Mouse (Mus musculus) heart, embryonic 14.5 days (tissue): ENCODE results near the gene Tbcc. TPM values are rescaled to one million over a fixed set of nuclear protein-coding genes. Genes with fewer than 3 reads are reported as not detected.

Experiments
- ATAC-seq: fragments of 200-750 bp; cut with Nextera tagmentation; 2 replicates; pipeline ENCODE4 v1.8.0; 2017; ENCODE audit warnings: low read depth, moderate TSS enrichment; ENCODE audit not compliant: insufficient number of reproducible peaks, insufficient read depth, low FRiP score
- H3K27ac ChIP-seq, 2 experiments: fragments of 200-500 bp in 1 of 2; fragments of 300-500 bp in 1 of 2; sonication (generic) in 1 of 2; replicated peaks in 1 of 2; 2 replicates each; pipeline ENCODE4 v1.5.1; 2012 to 2014; ENCODE audit warnings: low read depth in 2 of 2, low read length in 2 of 2, control low read depth in 1 of 2, mild to moderate bottlenecking in 1 of 2, mixed read lengths in 1 of 2; ENCODE audit not compliant: control insufficient read depth in 1 of 2, insufficient read depth in 1 of 2
- H3K27me3 ChIP-seq: fragments of 300-500 bp; sonication (generic); 2 replicates; pipeline ENCODE4 v1.6.1; 2014; ENCODE audit warnings: mild to moderate bottlenecking, low read length, control low read depth; ENCODE audit not compliant: control insufficient read depth, insufficient read depth
- H3K36me3 ChIP-seq: fragments of 300-500 bp; sonication (generic); 2 replicates; pipeline ENCODE4 v1.6.1; 2014; ENCODE audit warnings: mild to moderate bottlenecking, control low read depth, low read length, mixed read lengths; ENCODE audit not compliant: control insufficient read depth, insufficient read depth
- H3K4me1 ChIP-seq, 2 experiments: fragments of 200-500 bp in 1 of 2; fragments of 300-500 bp in 1 of 2; sonication (generic) in 1 of 2; 2 replicates each; pipeline ENCODE4 v1.6.1; 2012 to 2014; ENCODE audit warnings: low read length in 2 of 2, control low read depth in 1 of 2, mixed read lengths in 1 of 2; ENCODE audit not compliant: control insufficient read depth in 2 of 2, insufficient read depth in 2 of 2
- H3K4me2 ChIP-seq: fragments of 300-500 bp; sonication (generic); 2 replicates; pipeline ENCODE4 v1.6.1; 2014; ENCODE audit warnings: mild to moderate bottlenecking, low read length
- H3K4me3 ChIP-seq, 2 experiments: fragments of 200-500 bp in 1 of 2; fragments of 300-500 bp in 1 of 2; sonication (generic) in 1 of 2; 2 replicates each; pipeline ENCODE4 v1.5.1; 2012 to 2014; ENCODE audit warnings: low read length in 2 of 2, mild to moderate bottlenecking in 2 of 2, control low read depth in 1 of 2, low read depth in 1 of 2, moderate library complexity in 1 of 2; ENCODE audit not compliant: control insufficient read depth in 1 of 2, insufficient read depth in 1 of 2
- H3K9ac ChIP-seq: fragments of 300-500 bp; sonication (generic); 2 replicates; pipeline ENCODE4 v1.6.1; 2014; ENCODE audit warnings: mild to moderate bottlenecking, low read length
- H3K9me3 ChIP-seq: fragments of 300-500 bp; sonication (generic); 2 replicates; pipeline ENCODE4 v1.6.1; 2016; ENCODE audit warnings: low read length, control low read depth; ENCODE audit not compliant: control insufficient read depth
- WGBS: fragments of 180-500 bp; shearing (Covaris S2); extraction: QIAGEN DNeasy Blood & Tissue Kit; methylation state at CpG from one replicate; pipeline ENCODE4 v1.1.7; 2014; 5-methylcytosine and 5-hydroxymethylcytosine counted together
- polyA plus RNA-seq: library from polyadenylated mRNA; unstranded; fragments of >200 nt; fragmentation: Nextera tagmentation; extraction: Ambion mirVana; gene quantifications from 2 replicates; pipeline ENCODE4 v1.2.1, GENCODE M21; 2014

Tbcc gene
- polyA plus RNA-seq, 1 experiment from 2014 or later = 54.7 TPM

DNA sequence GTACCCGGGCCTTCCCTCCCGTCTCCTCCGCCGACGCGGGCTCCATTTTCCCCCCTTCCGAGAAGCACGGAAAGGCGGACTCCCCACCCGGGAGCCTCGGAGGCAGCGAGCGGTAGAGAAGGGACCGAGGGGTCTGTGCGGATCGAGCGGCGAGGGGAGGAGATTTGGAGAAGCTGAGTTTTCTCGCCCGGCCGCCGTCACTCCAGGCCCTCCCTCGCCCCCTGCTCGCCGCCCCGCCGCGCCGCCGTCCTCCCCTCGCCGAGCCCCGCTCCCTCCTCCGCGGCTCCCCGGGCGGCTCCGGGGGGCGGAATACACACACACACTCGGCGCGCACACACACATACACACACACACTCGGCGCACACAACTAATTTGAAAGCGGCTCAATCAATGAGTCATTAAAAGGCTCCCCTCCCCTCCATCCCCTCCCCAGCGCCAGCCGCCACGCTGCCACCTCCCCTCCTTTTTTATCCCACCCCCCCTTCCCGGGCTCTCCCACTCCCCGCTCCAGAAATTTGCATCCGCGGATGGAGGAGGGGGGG lies 33.1 kb upstream of the Tbcc start:
- H3K4me2 ChIP-seq = peak overlapping the region; percentile 76
- peak; percentile 66 for ATAC-seq
- no peaks in the 10 kb centered on the region for H3K9me3 ChIP-seq
- H3K4me3 ChIP-seq = peak overlapping the region; percentile 63 to 99
- H3K27me3 ChIP-seq = no peaks in the 10 kb centered on the region
- H3K4me1 ChIP-seq = peaks cover 21 to 34% of the 10 kb centered on the region in 2 experiments
- no peaks in the 10 kb centered on the region for H3K36me3 ChIP-seq
- H3K27ac ChIP-seq = peak overlapping the region; percentile 99 to 100
- WGBS = 0% methylated on average over 41 of the region's 52 CpGs
- peak overlapping the region; percentile 96 for H3K9ac ChIP-seq

DNA sequence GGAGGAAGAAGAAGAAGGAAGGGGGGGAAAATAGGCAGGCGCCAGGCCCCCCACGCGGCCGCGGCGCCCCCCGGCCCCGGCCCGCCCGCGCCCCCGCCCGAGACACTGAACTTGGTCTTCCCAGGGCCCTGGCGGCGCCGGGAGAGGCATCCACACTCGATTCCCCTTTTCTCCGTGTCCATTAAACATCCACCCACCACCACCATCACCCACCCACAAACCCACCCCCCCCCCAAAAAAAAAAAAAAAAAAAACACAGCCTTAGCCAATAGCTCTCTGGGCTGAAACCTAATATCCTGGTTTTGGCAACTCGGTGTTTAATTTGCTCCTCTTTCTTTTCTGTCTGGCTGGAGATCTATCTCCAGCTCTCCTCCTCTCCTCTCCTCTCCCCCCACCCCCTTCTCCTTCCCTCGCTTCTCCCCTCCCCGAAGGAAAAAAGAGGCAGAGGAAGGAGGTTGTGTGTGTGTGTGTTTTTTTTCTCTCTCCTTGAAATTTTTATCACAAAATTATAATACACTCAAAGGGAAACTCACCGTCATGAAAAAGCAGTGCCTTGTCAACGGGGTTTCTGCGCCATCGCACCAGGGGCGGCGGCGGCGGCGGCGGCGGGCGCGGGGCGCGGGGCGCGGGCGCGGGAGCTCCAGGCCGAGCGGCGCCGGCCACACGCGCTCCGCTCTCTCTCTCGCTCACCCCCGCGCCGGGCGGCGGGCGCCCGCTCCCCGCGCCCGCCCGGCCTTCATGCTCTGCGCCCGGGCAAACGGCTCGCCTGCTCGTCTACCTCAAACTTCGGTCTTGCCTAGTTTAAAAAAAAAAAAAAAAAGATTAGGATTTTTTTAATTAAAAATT lies 32.4 kb upstream of the Tbcc start, which contains the start of gene Bicral:
Gene Bicral (minus strand): TSS at position 580 of the 846 bp plus-strand sequence.
- Histone ChIP-seq H3K27me3 (no peaks in the 10 kb centered on the region), H3K4me2 (peak within 1 kb of the TSS; percentile 76), H3K4me1 (peaks cover 16 to 27% of the 10 kb centered on the region in 2 experiments), H3K9me3 (no peaks in the 10 kb centered on the region), H3K27ac (peak within 1 kb of the TSS; percentile 99 to 100), H3K4me3 (peak within 1 kb of the TSS; percentile 63 to 99), H3K36me3 (no peaks in the 10 kb centered on the region), H3K9ac (peak within 1 kb of the TSS; percentile 96)
- under 1% methylated on average over 57 of the region's 65 CpGs for WGBS
- ATAC-seq = peak; percentile 28

DNA sequence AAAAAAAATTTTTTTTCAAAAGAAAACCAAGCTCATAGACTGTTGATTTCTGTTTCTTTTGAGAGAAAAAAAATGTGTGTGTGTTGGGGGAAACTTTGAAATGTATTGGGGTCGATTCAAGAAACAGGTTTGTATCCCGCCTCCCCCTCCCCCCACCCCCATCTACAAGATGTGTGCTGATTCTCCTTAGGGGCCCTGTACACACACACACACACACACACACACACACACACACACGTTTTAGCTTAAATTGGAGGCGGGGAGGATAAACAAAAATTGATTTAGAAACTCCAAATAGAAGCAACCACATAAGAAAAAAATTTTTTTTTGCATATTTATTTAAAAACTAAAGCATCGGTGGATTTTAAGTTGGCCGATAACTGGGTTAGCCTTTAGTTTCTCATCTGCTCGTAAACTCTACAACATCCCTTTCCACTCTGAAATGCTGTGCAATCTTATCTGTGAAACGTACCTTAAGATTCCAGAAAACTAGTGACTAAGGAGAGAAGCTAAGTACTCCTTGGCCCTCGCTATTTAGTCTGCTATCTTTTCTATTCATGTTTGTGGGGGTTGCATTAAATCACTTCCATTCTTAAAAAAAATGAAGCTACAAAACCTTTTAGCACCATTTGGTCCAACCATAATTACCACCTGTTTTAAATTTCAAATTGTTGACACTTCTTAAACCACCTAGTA lies 31.6 kb upstream of the Tbcc start:
- Histone ChIP-seq H3K9ac (peak overlapping the region; percentile 96), H3K27ac (peak overlapping the region in 1 of 2 experiments; percentile 99; a peak in 2 of 4 replicates), H3K4me3 (peak overlapping the region; percentile 63 to 99; a peak in 3 of 4 replicates), H3K4me2 (peak overlapping the region; percentile 58), H3K36me3 (no peaks in the 10 kb centered on the region), H3K4me1 (peaks cover 11 to 20% of the 10 kb centered on the region in 2 experiments), H3K27me3 (no peaks in the 10 kb centered on the region), H3K9me3 (no peaks in the 10 kb centered on the region)
- no peak for ATAC-seq
- 29% methylated on average over 9 of the region's 9 CpGs for WGBS

DNA sequence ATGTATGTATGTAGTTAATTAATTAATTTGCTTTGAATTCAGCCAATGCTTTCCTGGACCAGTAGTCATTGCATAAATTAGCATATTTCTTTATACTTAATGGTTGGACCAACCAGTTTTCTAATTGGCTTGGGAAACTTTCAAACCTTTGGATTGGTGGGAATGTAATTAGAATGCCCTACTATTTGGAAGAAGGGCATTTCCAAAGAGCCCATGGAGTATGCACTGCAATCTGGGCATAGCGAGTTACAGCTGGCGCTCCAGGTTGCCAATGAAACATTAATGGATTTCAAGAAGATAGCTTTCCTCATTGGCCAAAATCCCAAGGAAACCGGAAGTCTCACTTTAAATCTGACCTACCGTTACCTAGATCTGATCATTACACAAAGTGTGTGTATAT lies 30.4 kb upstream of the Tbcc start:
- peaks cover 5 to 8% of the 10 kb centered on the region in 2 experiments for H3K4me1 ChIP-seq
- no peak for ATAC-seq
- no peaks in the 10 kb centered on the region for H3K36me3 ChIP-seq
- H3K27ac ChIP-seq = no peak overlapping the region
- H3K4me3 ChIP-seq = no peak overlapping the region
- 95% methylated on average over 4 of the region's 4 CpGs for WGBS
- H3K9me3 ChIP-seq = no peaks in the 10 kb centered on the region
- no peak overlapping the region for H3K4me2 ChIP-seq
- H3K9ac ChIP-seq = no peak overlapping the region
- H3K27me3 ChIP-seq = no peaks in the 10 kb centered on the region

DNA sequence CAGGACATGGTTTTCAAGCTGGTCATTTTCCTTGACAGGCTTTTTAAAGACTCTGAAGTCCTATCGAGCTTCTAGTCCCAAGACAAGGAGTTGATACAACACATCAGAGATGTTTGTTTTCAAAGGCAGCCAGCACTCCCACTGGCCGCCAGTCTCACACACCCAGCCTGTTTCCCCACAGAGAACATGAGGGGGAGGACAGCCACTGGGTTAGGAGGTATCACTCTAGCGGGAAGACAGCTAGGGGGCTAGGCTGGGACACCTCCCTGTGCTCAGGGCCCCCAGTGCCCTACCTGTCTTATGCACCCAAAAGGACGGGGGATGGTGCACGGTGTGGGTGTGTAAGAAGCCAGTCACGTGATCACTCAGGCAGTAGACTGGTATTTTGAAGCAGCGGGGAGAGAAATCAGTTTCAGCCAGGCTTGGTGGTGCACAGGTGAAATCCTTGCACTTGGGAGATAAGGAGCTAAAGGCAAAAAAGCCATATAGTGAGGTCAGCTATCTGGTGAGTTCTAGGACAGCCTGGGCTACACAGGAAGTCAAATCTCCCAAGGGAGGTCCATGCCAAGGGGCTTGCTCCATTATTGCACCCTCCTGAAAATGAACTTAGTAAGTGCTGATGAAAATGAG lies 25.8 kb upstream of the Tbcc start:
- no peak overlapping the region for H3K4me3 ChIP-seq
- H3K4me2 ChIP-seq = no peak overlapping the region
- H3K27me3 ChIP-seq = no peaks in the 10 kb centered on the region
- no peaks in the 10 kb centered on the region for H3K36me3 ChIP-seq
- H3K9me3 ChIP-seq = no peaks in the 10 kb centered on the region
- H3K27ac ChIP-seq = no peak overlapping the region
- WGBS = 51% methylated on average over 7 of the region's 7 CpGs
- ATAC-seq = no peak
- no peak overlapping the region for H3K9ac ChIP-seq
- H3K4me1 ChIP-seq = peaks cover 0 to 3% of the 10 kb centered on the region in 2 experiments; a peak in 1 of 4 replicates

DNA sequence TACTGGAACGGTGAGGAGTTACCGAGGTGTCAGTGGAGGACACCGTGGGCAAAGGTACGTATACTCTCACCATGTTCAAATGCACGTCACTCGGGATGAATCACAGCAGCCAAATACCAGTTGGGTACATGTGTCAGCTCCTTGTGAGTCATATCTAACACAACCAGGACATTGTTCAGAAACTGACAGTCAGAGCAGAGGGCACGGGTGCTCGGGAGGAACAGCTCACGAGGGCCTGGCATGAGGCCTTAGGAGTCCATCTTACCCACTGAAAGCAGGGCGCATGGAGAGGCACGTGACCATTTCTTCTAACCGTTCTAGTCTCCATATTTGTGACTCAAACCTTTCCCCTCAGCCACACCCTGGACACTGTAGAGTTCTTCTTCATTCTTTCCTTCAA lies 23.6 kb upstream of the Tbcc start:
- 79% methylated on average over 12 of the region's 12 CpGs for WGBS
- Histone ChIP-seq H3K4me2 (no peak overlapping the region), H3K36me3 (no peaks in the 10 kb centered on the region), H3K9ac (no peak overlapping the region), H3K4me1 (peaks cover 0 to 3% of the 10 kb centered on the region in 2 experiments; a peak in 1 of 4 replicates), H3K4me3 (no peak overlapping the region), H3K9me3 (no peaks in the 10 kb centered on the region), H3K27ac (no peak overlapping the region), H3K27me3 (no peaks in the 10 kb centered on the region)
- ATAC-seq = no peak

DNA sequence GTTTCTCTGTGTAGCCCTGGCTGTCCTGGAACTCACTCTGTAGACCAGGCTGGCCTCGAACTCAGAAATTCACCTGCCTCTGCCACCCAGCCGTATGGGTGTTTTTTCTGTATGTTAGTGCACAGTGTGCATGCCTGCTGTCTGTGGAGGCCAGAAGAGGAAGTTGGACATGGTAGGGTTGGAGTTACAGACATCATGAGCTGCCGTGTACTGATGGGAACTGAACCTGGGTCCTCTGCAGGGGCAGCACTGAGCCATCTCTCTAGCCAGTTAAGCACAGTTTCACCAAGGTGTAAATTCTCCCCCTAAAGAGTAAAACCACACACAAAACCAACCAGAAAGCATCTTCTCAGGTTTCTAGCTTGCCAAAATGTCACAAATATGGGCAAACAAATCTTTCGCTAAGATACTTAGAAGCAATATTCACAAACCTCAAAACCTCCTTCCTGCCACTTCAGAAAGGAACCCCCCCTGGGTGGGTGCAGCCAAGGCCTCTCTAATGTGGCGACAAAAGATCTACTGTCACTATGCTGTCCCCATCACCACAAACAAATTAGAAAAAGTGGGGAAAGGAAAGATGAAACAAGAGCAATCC lies 20.2 kb upstream of the Tbcc start:
- Histone ChIP-seq H3K4me1 (peaks cover 13 to 16% of the 10 kb centered on the region in 2 experiments), H3K9ac (no peak overlapping the region), H3K4me2 (no peak overlapping the region), H3K27ac (no peak overlapping the region), H3K27me3 (no peaks in the 10 kb centered on the region), H3K9me3 (no peaks in the 10 kb centered on the region), H3K4me3 (no peak overlapping the region), H3K36me3 (no peaks in the 10 kb centered on the region)
- no peak for ATAC-seq
- WGBS = 88% methylated on average over 5 of the region's 5 CpGs
